Mouse (Mus musculus) embryonic fibroblast, embryonic 13.5 days (primary cell): ENCODE data around the gene Zfyve27.

ENCODE experiments used
- CTCF ChIP-seq: IDR thresholded peaks from 2 replicates; pipeline ENCODE4 v1.5.1; 2011; ENCODE audit warnings: mild to moderate bottlenecking, control low read depth, low read length, moderate library complexity, borderline replicate concordance; ENCODE audit not compliant: insufficient read depth
- POLR2A ChIP-seq: IDR thresholded peaks from 2 replicates; pipeline ENCODE4 v1.6.1; 2011; ENCODE audit warnings: low read depth, mild to moderate bottlenecking, control low read depth, low read length, moderate library complexity

GRCm38 (mm10) chr19:42205201-42205600, 41.5 kb downstream of the Zfyve27 start:
- TF ChIP-seq POLR2A = no peak
- no peak for TF ChIP-seq CTCF
